In genomic region chr10:96778220-96778619, GRCm38 (mm10) we compare ENCODE assay signal across 35 mouse cellular contexts.
"Had no signal": no experiment of that assay in that cellular context is flagged by ENCODE, and none has a peak within 500 bp of the region (broad histone marks: within the 10 kb centered on the region; RNA-seq: fewer than 3 reads in every experiment).

No protein-coding gene starts in this region.

- H3K9ac ChIP-seq: heart, embryonic 12.5 days; heart, embryonic 13.5 days; heart, embryonic 15.5 days; hindbrain, embryonic 12.5 days; hindbrain, embryonic 13.5 days; hindbrain, embryonic 14.5 days; hindbrain, embryonic 15.5 days; intestine, embryonic 15.5 days; kidney, embryonic 15.5 days had no signal

- H3K9me3 ChIP-seq: heart, embryonic 10.5 days; heart, embryonic 12.5 days; heart, embryonic 13.5 days; heart, embryonic 15.5 days; hindbrain, embryonic 10.5 days; hindbrain, embryonic 12.5 days; hindbrain, embryonic 13.5 days; hindbrain, embryonic 15.5 days; intestine, embryonic 15.5 days; kidney, embryonic 15.5 days had no signal

- H3K4me3 ChIP-seq: heart, embryonic 10.5 days; heart, embryonic 12.5 days; heart, embryonic 13.5 days; heart, embryonic 15.5 days; hindbrain, embryonic 10.5 days; hindbrain, embryonic 12.5 days; hindbrain, embryonic 13.5 days; hindbrain, embryonic 15.5 days; intestine, embryonic 15.5 days; kidney, embryonic 15.5 days; layer of hippocampus, adult 2 months had no signal

- H3K27ac ChIP-seq: heart, embryonic 10.5 days; heart, embryonic 13.5 days; heart, embryonic 15.5 days; hindbrain, embryonic 10.5 days; hindbrain, embryonic 12.5 days; hindbrain, embryonic 13.5 days; hindbrain, embryonic 14.5 days; hindbrain, embryonic 15.5 days; hindbrain, postnatal 0 days; intestine, embryonic 15.5 days; kidney, embryonic 15.5 days; kidney, postnatal 0 days; layer of hippocampus, adult 2 months had no signal

- H3K4me2 ChIP-seq: heart, embryonic 11.5 days; heart, embryonic 12.5 days; heart, embryonic 13.5 days; heart, embryonic 15.5 days; hindbrain, embryonic 12.5 days; hindbrain, embryonic 13.5 days; hindbrain, embryonic 14.5 days; hindbrain, embryonic 15.5 days; intestine, embryonic 15.5 days; kidney, embryonic 15.5 days had no signal

- DNase-seq: heart, postnatal 10 days; heart, postnatal 14 days; heart, postnatal 36 days; heart, postnatal 4 days; kidney, adult 11 months; kidney, adult 18-20 months; kidney, adult 2 months; kidney, adult 8-10 months; kidney, adult 9 months; kidney, postnatal 10 days; kidney, postnatal 14 days; kidney, postnatal 25 days; kidney, postnatal 36 days; kidney, postnatal 4 days; layer of hippocampus, adult 9-11 months; layer of hippocampus, postnatal 36 days had no signal

- H3K36me3 ChIP-seq: heart, embryonic 10.5 days; heart, embryonic 12.5 days; heart, embryonic 13.5 days; heart, embryonic 15.5 days; hindbrain, embryonic 10.5 days; hindbrain, embryonic 12.5 days; hindbrain, embryonic 13.5 days; hindbrain, embryonic 15.5 days; intestine, embryonic 15.5 days; kidney, embryonic 15.5 days had no signal

- H3K27me3 ChIP-seq: heart, embryonic 12.5 days; heart, embryonic 13.5 days; heart, embryonic 15.5 days; hindbrain, embryonic 12.5 days; hindbrain, embryonic 13.5 days; hindbrain, embryonic 15.5 days; intestine, embryonic 15.5 days; kidney, embryonic 15.5 days had no signal

- ATAC-seq: hindbrain, embryonic 16.5 days; hindbrain, postnatal 0 days; inflammation-experienced regulatory T-cells, adult 6 months; intestine, embryonic 15.5 days; intestine, embryonic 16.5 days; intestine, postnatal 0 days had no signal

- H3K4me1 ChIP-seq: heart, embryonic 10.5 days; heart, embryonic 12.5 days; heart, embryonic 13.5 days; heart, embryonic 15.5 days; hindbrain, embryonic 10.5 days; hindbrain, embryonic 12.5 days; hindbrain, embryonic 13.5 days; hindbrain, embryonic 15.5 days; intestine, embryonic 15.5 days; kidney, embryonic 15.5 days had no signal
